Mouse (Mus musculus) right cerebral cortex, postnatal 10 days (tissue): ENCODE results near the gene Naif1.
"Not testable (repeated sequence)": the region's sequence is repeated elsewhere in the genome, so short reads cannot be mapped to it uniquely, and the experiment has no call there.

ENCODE experiments used
- DNase-seq, 2 experiments: peaks; one replicate each; pipeline ENCODE4 v3.0.0; 2021; ENCODE audit warnings: low spot score in 2 of 2

The Naif1 gene

GRCm38 (mm10) chr2:32455101-32455500 is 4.8 kb downstream of the Naif1 start:
- no peak for DNase-seq

GRCm38 (mm10) chr2:32458300-32458699 is 8.0 kb downstream of the Naif1 start:
- DNase-seq = no peak

- no peak for DNase-seq
Observed at GRCm38 (mm10) chr2:32459657-32460056, 9.4 kb downstream of the Naif1 start.

GRCm38 (mm10) chr2:32463773-32464172 is 13.5 kb downstream of the Naif1 start:
- DNase-seq = no peak

- DNase-seq = no peak
Observed at GRCm38 (mm10) chr2:32464212-32464891, 14.1 kb downstream of the Naif1 start.

- DNase-seq = no peak
Observed at GRCm38 (mm10) chr2:32471001-32471680, 20.9 kb downstream of the Naif1 start.

- DNase-seq = no peak
Observed at GRCm38 (mm10) chr2:32471681-32472061, 21.4 kb downstream of the Naif1 start.

- not testable (repeated sequence) for DNase-seq
Observed at GRCm38 (mm10) chr2:32475361-32475760, 25.1 kb downstream of the Naif1 start.

GRCm38 (mm10) chr2:32482351-32482750 is 32.1 kb downstream of the Naif1 start:
- no peak for DNase-seq

GRCm38 (mm10) chr2:32483179-32483875 is 33.1 kb downstream of the Naif1 start:
- DNase-seq = no peak

GRCm38 (mm10) chr2:32484933-32485332 is 34.7 kb downstream of the Naif1 start:
- DNase-seq = no peak

- no peak for DNase-seq
Observed at GRCm38 (mm10) chr2:32485751-32486150, 35.5 kb downstream of the Naif1 start.

GRCm38 (mm10) chr2:32486155-32486554 is 35.9 kb downstream of the Naif1 start:
- no peak for DNase-seq

- peak; percentile 93 to 94 for DNase-seq
Observed at GRCm38 (mm10) chr2:32487124-32487623, 36.9 kb downstream of the Naif1 start.

GRCm38 (mm10) chr2:32488679-32489078 is 38.4 kb downstream of the Naif1 start:
- peak; percentile 87 to 89 for DNase-seq

- not testable (repeated sequence) for DNase-seq
Observed at GRCm38 (mm10) chr2:32490730-32491129, 40.5 kb downstream of the Naif1 start.

GRCm38 (mm10) chr2:32492661-32493060 is 42.4 kb downstream of the Naif1 start:
- DNase-seq = no peak

GRCm38 (mm10) chr2:32493301-32493701 is 43.0 kb downstream of the Naif1 start:
- no peak for DNase-seq

- DNase-seq = no peak
Observed at GRCm38 (mm10) chr2:32494522-32494921, 44.3 kb downstream of the Naif1 start.

- no peak for DNase-seq
Observed at GRCm38 (mm10) chr2:32495185-32495726, 45.0 kb downstream of the Naif1 start.

- no peak for DNase-seq
Observed at GRCm38 (mm10) chr2:32496190-32496589, 45.9 kb downstream of the Naif1 start.

GRCm38 (mm10) chr2:32499365-32499764 is 49.1 kb downstream of the Naif1 start:
- no peak for DNase-seq
